Mouse (Mus musculus) c-Kit-negative CD71-positive TER-119-positive erythroid progenitor cells, embryonic 14.5 days (primary cell): ENCODE measurements around the gene Xirp1.

Experiments
- DNase-seq: peaks from one replicate; pipeline ENCODE4 v3.0.0-alpha.2; 2013; ENCODE audit warnings: low read depth, low spot score

Xirp1 gene

GRCm38 (mm10) chr9:120023086-120023811 is at the start of gene Xirp1:
Xirp1 (minus strand) TSS chr9:120023598.
- DNase-seq = no peak

DNA sequence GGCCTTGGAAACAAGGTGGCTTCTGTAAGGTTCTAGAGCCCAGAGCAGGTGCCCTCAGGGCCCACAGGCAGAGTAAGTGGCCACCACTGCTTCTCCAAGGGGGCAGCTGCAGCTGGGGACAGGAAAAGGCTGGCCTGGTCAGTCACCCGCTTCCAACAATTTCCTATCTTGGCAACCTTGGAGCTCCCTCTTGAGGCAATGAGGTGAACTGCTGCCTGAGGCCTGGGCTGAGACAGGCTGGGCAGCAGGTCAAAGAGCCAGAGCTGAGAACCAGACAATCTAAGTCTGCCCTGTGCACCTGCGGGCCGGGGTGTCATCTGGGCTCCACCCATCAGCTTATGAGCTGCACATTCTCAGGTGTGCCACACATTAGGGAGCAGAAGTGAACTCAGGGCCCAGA is 49.8 kb upstream of the Xirp1 start:
- DNase-seq = peak; percentile 16

DNA sequence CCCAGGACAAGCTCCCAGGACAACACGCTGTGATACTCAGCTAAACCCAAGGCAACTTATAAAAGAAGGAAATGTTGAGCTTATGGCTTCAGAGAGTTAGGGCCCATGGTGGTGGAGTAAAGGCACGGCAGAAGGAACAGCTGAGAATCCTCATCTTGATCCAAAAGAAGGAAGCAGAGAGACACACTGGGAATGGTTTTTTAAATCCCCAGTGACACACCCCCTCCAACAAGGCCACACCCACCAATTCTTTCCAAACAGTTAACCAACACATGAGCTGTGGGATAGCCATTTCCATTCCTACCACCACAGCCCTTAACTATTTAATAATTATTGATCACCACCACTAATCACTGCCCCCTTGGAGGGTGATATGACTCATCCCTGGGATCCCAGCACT is 47.9 kb upstream of the Xirp1 start:
- no peak for DNase-seq

DNA sequence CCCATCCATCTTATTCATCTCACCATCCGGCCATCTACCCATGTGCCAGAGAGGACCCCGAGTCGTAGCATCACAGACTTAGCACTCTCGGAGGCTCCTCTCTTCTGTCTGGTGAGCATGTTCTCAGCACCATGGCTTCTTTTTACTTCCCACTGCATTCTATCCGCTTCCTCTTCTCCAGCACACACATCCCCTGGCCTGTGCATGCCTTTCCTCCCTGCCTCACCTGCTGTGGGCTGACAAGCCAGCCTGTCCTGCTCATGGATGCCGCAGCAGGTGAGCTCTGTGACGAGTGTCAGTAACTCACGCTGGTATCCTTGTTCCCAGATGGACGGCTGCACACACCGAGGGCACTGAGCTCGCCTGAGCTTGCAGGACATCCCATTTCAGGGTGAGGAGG is 46.4 kb upstream of the Xirp1 start, which contains the start of gene Cx3cr1:
Gene Cx3cr1, minus strand, starts transcription at position 101 of the 400 bp plus-strand sequence.
- no peak for DNase-seq

GRCm38 (mm10) chr9:120068047-120068446 is 44.6 kb upstream of the Xirp1 start:
- DNase-seq = no peak

GRCm38 (mm10) chr9:120067609-120068008 is 44.2 kb upstream of the Xirp1 start:
- no peak for DNase-seq

GRCm38 (mm10) chr9:120064317-120064716 is 40.9 kb upstream of the Xirp1 start:
- DNase-seq = no peak

DNA sequence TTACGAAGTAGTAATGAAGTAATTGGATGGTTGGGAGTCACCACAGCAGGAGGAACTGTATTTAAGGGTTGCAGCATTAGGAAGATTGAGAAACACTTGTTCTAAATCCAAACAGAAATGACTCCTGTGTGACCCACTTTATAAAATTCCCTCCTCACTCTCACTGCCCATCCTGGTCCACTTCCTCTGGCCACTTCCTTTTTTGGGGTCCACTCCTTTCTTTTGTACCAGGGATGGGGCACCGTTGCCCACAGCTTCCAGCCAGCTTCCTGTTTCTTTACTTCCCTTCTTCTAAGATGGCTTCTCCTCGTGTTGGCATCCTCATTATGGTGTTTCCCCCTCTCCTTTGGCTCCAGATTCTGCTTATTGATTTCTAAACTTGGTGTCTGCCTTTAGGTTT is 35.3 kb upstream of the Xirp1 start:
- DNase-seq = no peak

GRCm38 (mm10) chr9:120056201-120056600 is 32.8 kb upstream of the Xirp1 start:
- DNase-seq = no peak

- DNase-seq = no peak
These were observed 31.3 kb upstream of the Xirp1 start for GRCm38 (mm10) chr9:120054545-120055277.

GRCm38 (mm10) chr9:120049407-120049806 is 26.0 kb upstream of the Xirp1 start:
- no peak for DNase-seq

DNA sequence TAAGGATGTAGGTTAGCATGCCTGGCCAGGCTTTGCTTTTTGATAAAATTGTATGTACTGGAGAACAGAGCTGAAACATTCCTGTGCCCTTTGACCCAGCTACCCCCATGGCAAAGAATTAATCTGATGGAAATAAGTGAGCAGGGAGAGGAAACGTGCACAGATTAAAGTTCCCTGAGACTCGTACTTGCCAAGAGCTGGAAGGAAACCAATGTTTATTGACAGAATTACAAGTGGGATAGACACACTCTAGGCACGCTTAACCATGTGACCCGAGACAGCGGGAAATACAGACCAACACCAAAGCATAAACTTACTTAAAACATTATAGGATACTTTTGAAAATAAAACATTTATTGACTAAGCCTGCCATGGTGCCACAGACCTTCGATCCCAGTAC is 25.1 kb upstream of the Xirp1 start:
- no peak for DNase-seq

DNA sequence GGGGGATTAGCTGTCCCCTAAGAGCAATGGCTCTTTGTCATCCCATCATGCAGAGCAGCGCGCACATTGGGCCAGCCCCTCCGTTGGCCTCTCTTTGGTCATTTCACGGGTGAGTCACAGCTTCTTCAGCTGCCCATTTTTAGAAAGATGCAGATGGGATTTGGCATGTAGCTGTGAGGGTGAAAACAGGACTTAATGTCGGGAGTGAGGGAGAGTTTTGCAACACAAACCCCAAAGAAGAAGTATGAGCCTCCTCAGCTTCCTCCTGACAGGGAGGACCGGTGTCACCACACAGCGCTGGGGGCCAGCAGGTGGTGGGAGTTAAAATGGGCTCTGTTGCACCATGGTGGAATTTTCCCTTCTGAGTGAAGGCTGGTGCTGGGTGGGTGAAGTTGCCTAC is 19.7 kb upstream of the Xirp1 start:
- DNase-seq = no peak

DNA sequence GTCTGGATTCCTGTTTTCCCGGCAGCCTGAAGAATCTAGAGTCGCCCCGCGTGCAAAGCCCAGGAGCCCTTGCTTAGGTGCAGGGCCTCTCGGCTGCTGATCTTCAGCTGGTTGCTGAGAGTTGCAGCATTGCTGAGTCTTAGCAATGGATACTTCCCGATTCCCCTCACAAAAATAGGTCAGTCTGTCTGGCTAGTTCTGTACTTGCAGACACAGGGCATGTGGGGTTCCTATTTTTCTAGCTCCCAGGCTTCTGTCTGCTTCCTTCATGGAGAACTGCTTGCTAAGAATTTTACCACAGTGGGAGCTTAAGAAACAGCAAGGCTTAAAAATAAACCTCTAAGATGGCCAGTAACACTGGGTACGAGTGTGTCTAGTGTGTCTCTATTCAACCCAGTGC is 14.0 kb upstream of the Xirp1 start:
- DNase-seq = no peak

DNA sequence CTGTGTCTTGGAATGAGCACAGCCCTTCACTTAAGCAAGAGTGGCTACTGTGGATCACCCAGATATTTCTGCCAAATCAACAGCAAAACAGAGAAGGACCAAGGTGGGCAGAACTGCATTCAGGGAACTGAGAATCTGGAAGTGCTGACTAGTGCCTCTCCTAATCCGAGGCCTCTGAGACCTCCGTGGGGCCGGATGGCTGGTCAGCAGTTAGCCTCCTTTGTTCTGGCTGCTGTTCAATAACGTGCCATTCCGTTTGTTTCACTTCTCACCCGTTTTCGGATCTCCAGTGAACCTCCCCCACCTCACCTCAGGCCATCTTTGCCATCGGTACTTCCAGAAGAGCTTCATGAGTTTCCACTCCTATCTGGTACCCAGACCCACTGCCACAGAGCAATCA is 11.0 kb upstream of the Xirp1 start:
- no peak for DNase-seq

GRCm38 (mm10) chr9:120032710-120033109 is 9.3 kb upstream of the Xirp1 start:
- DNase-seq = no peak

DNA sequence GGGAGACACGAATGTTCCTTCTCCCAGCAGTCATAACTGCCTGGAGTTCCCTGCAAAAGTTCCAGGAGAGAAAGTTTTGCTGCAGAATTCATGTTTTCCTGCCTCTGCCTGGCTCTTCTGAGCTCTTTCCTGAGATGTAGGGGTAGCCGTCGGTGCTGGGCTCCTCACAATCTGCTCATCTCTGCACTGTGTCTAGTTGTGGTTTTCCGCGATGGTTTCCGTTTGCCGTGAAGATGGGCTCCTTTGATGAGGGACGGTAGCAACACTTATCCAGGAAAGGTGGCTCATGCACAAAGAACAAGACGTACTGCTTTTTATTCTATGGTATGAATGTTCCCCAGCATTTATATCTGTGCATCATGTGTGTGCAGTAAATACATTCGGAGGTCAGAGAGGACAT is 7.0 kb upstream of the Xirp1 start:
- no peak for DNase-seq

- no peak for DNase-seq
These were observed 6.5 kb upstream of the Xirp1 start for GRCm38 (mm10) chr9:120029880-120030279.

- DNase-seq = peak; percentile 22
These were observed 4.2 kb upstream of the Xirp1 start for GRCm38 (mm10) chr9:120027401-120028151.

DNA sequence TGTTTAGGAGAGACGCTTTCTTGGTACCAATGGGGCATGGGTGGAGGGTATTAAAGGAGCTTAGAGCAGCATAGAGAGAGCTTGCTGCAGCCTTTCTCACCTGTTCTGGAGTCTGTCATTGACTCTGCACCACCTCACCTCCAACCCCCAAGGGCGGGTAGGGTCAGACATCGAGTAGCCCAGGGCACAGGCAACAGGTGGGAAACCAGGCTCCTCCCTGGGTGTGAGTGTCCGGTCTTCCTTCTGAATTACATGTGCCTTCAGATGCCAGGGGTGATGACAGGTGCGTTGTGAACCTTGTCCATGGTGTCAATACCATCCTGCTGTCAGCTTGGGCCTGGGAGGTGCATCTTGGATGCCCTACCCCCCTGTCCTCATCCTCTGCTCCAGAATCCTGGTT is 1.2 kb upstream of the Xirp1 start:
- DNase-seq = no peak

DNA sequence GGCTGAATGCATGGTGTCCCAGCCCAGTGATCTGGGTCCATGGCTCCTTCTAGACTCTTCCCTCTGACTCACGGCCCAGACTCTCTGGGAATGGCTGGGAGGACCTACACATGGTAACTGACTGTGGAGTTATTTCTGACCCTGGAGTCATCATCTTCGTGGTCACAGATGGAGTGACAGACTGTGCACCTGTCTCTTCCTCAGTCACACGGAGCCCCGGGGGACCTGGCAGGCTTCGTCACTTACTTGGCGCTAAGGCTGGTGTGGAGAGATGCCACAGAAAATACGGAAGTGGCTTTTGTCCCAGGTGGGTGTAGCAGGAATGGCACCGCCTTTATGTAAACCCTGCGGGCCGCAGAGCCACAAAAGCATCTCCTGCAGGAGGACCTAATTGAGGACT is 773 bp upstream of the Xirp1 start:
- no peak for DNase-seq

- DNase-seq = no peak
These were observed 2.2 kb downstream of the Xirp1 start for GRCm38 (mm10) chr9:120021164-120021563.
